9 mouse cellular contexts compared by ENCODE assay signal in the genomic region with DNA sequence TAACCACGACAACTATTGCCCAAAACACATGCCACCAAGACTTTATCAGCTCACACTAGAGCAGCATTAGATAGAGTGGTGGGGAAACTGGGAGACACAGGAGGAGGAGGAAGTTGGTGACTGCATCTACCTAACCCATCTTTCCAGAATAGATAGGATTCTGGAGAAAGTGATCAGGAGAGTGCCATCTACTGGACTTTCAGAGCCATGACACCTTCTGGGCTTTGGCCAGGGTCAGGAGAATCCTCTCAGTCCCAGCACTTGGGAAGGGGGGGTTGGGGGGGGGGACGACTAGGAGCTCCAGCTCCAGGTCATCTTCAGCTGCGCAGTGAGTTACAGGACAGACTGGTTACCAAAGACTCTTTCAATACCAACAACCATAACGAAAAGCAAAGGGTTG. TPM values are rescaled to one million over a fixed set of nuclear protein-coding genes. Genes with fewer than 3 reads are reported as not detected.
DNase-seq lines count a peak whose midpoint lies in the region; ATAC-seq and TF ChIP-seq lines count a peak whose summit lies in the region.
"Had no signal": no experiment of that assay in that cellular context is flagged by ENCODE, and none has a peak within 500 bp of the region (broad histone marks: within the 10 kb centered on the region; RNA-seq: fewer than 3 reads in every experiment).

No protein-coding gene starts in this region.

- peak; percentile 58 for TF ChIP-seq CTCF in lung, embryonic 14.5 days (IDR thresholded peaks at IDR 0.05; ENCODE audit: low read depth)
- peak; percentile 62 to 79 (median 70) for TF ChIP-seq CTCF in MEL (IDR thresholded peaks at IDR 0.05 in 2 of 3, conservative IDR thresholded peaks at IDR 0.05 in 1 of 3; ENCODE audit: control insufficient read depth in 1 of 3, insufficient read depth in 1 of 3, low read depth in 2 of 3, low read length in 3 of 3, poor library complexity in 1 of 3, severe bottlenecking in 1 of 3)

- TF ChIP-seq EP300 in MEL (IDR thresholded peaks at IDR 0.05; ENCODE audit: low read depth in 1 of 2, low read length in 2 of 2) = no peak

- peaks cover 7% of the 10 kb centered on the region; the same call in 1 of the 2 replicates for H3K36me3 ChIP-seq in lung, embryonic 14.5 days (ENCODE audit: insufficient read depth)
- no peaks in the 10 kb centered on the region for H3K36me3 ChIP-seq in MEL (ENCODE audit: control insufficient read depth in 1 of 2, insufficient read depth in 2 of 2, low read length in 2 of 2)

- no peaks in the 10 kb centered on the region for H3K79me2 ChIP-seq in MEL (ENCODE audit: control insufficient read depth, insufficient read depth, low read length, poor library complexity)

- H3K4me3 ChIP-seq in lung, embryonic 14.5 days (ENCODE audit: low read depth, low read length) = no peak overlapping the region
- H3K4me3 ChIP-seq in MEL (ENCODE audit: control insufficient read depth in 1 of 2, insufficient read depth in 1 of 2, low read depth in 2 of 2, low read length in 2 of 2) = no peak overlapping the region
- H3K4me3 ChIP-seq: kidney, embryonic 15.5 days had no signal

- DNase-seq in gastrocnemius, adult 18-20 months (ENCODE audit: low spot score) = peak; percentile 44
- DNase-seq in gastrocnemius, adult 8-10 months (ENCODE audit: low spot score in 2 of 2) = no peak
- peak; percentile 71 for DNase-seq in lung, embryonic 14.5 days
- DNase-seq in lung, adult 18-20 months = no peak
- DNase-seq in MEL (ENCODE audit: low read depth, low spot score) = peak; percentile 56
- peak; percentile 45 for DNase-seq in lung, postnatal 14 days
- DNase-seq in layer of hippocampus, postnatal 10 days (ENCODE audit: low spot score in 2 of 2) = no peak
- no peak for DNase-seq in layer of hippocampus, adult 9-10 months (ENCODE audit: low spot score)

- H3K9me3 ChIP-seq in lung, embryonic 14.5 days (ENCODE audit: low read depth, low read length) = no peaks in the 10 kb centered on the region
- no peaks in the 10 kb centered on the region for H3K9me3 ChIP-seq in MEL (replicated peaks; ENCODE audit: insufficient read depth, low read length)
- H3K9me3 ChIP-seq: kidney, embryonic 15.5 days had no signal

- no peak overlapping the region for H3K27ac ChIP-seq in lung, embryonic 14.5 days (ENCODE audit: low read depth)
- no peak overlapping the region for H3K27ac ChIP-seq in MEL (ENCODE audit: control insufficient read depth, low read depth, low read length)
- H3K27ac ChIP-seq: kidney, embryonic 15.5 days had no signal

- WGBS in lung, embryonic 14.5 days = 49% methylated on average over 4 of the region's 4 CpGs

- no peak for ATAC-seq in lung, embryonic 14.5 days (ENCODE audit: insufficient read depth)

- 0 out of 2 replicates have a peak, but pooled peaks cover under 1% of the 10 kb centered on the region for H3K4me1 ChIP-seq in lung, embryonic 14.5 days (ENCODE audit: insufficient read depth)
- H3K4me1 ChIP-seq in MEL (ENCODE audit: control insufficient read depth in 1 of 2, insufficient read depth in 2 of 2, low read length in 2 of 2) = no peaks in the 10 kb centered on the region; a peak in 1 of 4 replicates

- TF ChIP-seq POLR2A in MEL (IDR thresholded peaks at IDR 0.05; ENCODE audit: control insufficient read depth in 1 of 2, insufficient read depth in 1 of 2, low read depth in 1 of 2, low read length in 2 of 2, poor library complexity in 1 of 2) = no peak

- no peaks in the 10 kb centered on the region for H3K27me3 ChIP-seq in lung, embryonic 14.5 days (ENCODE audit: insufficient read depth, low read length)
- H3K27me3 ChIP-seq in MEL (ENCODE audit: control insufficient read depth in 1 of 2, insufficient read depth in 2 of 2, low read length in 2 of 2) = no peaks in the 10 kb centered on the region
- H3K27me3 ChIP-seq: kidney, embryonic 15.5 days had no signal

- no peak overlapping the region for H3K9ac ChIP-seq in lung, embryonic 14.5 days
- H3K9ac ChIP-seq in MEL (ENCODE audit: control insufficient read depth, low read depth, low read length, poor library complexity, severe bottlenecking) = no peak overlapping the region
- H3K9ac ChIP-seq: kidney, embryonic 15.5 days had no signal

- no peak overlapping the region for H3K4me2 ChIP-seq in lung, embryonic 14.5 days
- H3K4me2 ChIP-seq: kidney, embryonic 15.5 days had no signal

- TF ChIP-seq RAD21 in MEL (IDR thresholded peaks at IDR 0.05; ENCODE audit: low read depth, low read length) = peak; percentile 57

TF ChIP-seq in MEL, 35 proteins besides CTCF, POLR2A, EP300 and RAD21:
- TF ChIP-seq ETS1 (IDR thresholded peaks at IDR 0.05; ENCODE audit: low read depth, low read length) (0 out of 2 replicates have a peak, but pooled peaks have one; percentile 16), SMC3 (IDR thresholded peaks at IDR 0.05; ENCODE audit: low read depth, low read length) (peak; percentile 76), GATA1 (IDR thresholded peaks at IDR 0.05; ENCODE audit: low read depth, low read length) (peak; percentile 55; the same call in 1 of the 2 replicates), GABPA (IDR thresholded peaks at IDR 0.05; ENCODE audit: low read depth, low read length) (no peak), ZC3H11A (IDR thresholded peaks at IDR 0.05; ENCODE audit: low read depth, low read length) (peak; percentile 57; the same call in 1 of the 2 replicates)

RNA-seq across cellular contexts. Expression of a gene that starts 19.8 kb away (rescaled TPM):
- 1 to 10 TPM; 1.3 to 1.9 TPM for total RNA-seq in gastrocnemius, adult 18-20 months (2021)
- total RNA-seq in gastrocnemius, adult 8-10 months (2022) = 1 to 10 TPM in 3 of 4 experiments, under 1 TPM in 1; 0.82 to 1.6 (median 1.3) TPM
- polyA plus RNA-seq in lung, embryonic 14.5 days (2014; fragmentation: Nextera tagmentation; extraction: Ambion mirVana) = 25.4 and 27.1 TPM in 2 replicates
- 0.46 and 0.50 TPM in 2 replicates for total RNA-seq in MEL (2012; rRNA removed)
- polyA plus RNA-seq in MEL (2012; ENCODE audit: insufficient read depth in 1 of 2, insufficient read length in 2 of 2, low read depth in 1 of 2, low replicate concordance in 2 of 2, missing spikeins in 1 of 2) = 1 to 10 TPM in 1 of 2 experiments, not detected in 1; 1.4 TPM
- 10 to 100 TPM; 55.9 to 61.6 TPM for total RNA-seq in layer of hippocampus, postnatal 10 days (2021)

RNA-seq across cellular contexts. Expression of a gene that starts 56.6 kb away (rescaled TPM):
- total RNA-seq in gastrocnemius, adult 18-20 months (2021) = 10 to 100 TPM; 18.6 to 18.9 TPM
- total RNA-seq in gastrocnemius, adult 8-10 months (2022) = 10 to 100 TPM; 19.6 to 23.0 (median 20.8) TPM
- 67.3 and 68.5 TPM in 2 replicates for polyA plus RNA-seq in lung, embryonic 14.5 days (2014; fragmentation: Nextera tagmentation; extraction: Ambion mirVana)
- 55.2 and 58.8 TPM in 2 replicates for total RNA-seq in MEL (2012; rRNA removed)
- 10 to 100 TPM in 1 of 2 experiments, not detected in 1; 84.4 TPM for polyA plus RNA-seq in MEL (2012; ENCODE audit: insufficient read depth in 1 of 2, insufficient read length in 2 of 2, low read depth in 1 of 2, low replicate concordance in 2 of 2, missing spikeins in 1 of 2)
- 10 to 100 TPM; 24.4 to 25.6 TPM for total RNA-seq in layer of hippocampus, postnatal 10 days (2021)

Comparison
In these comparisons a context has a peak if more than half of its experiments do, and no peak if none do; other contexts are left out.
1. DNase-seq: peak in gastrocnemius, adult 18-20 months (single experiment), lung, embryonic 14.5 days (single experiment), MEL (single experiment) and lung, postnatal 14 days (single experiment); none in gastrocnemius, adult 8-10 months (0 of 2), lung, adult 18-20 months (0 of 2), layer of hippocampus, postnatal 10 days (0 of 2) and layer of hippocampus, adult 9-10 months (single experiment).
2. RNA of a gene that starts 19.8 kb away (total RNA-seq): 55.9 to 61.6 TPM in layer of hippocampus, postnatal 10 days; 1.3 to 1.9 TPM in gastrocnemius, adult 18-20 months, 0.82 to 1.6 TPM in gastrocnemius, adult 8-10 months and 0.46 to 0.50 TPM in MEL; every median in the first group is over 10 times any median in the second.